Mouse (Mus musculus) limb, embryonic 14.5 days (tissue): ENCODE data around the gene Magi2. TPM values are rescaled to one million over a fixed set of nuclear protein-coding genes. Genes with fewer than 3 reads are reported as not detected.

Source experiments
- ATAC-seq: fragments of 200-750 bp; cut with Nextera tagmentation; 2 replicates; pipeline ENCODE4 v1.8.0; 2017; ENCODE audit warnings: low read depth, moderate number of reproducible peaks, moderate TSS enrichment; ENCODE audit not compliant: low FRiP score
- DNase-seq: peaks from one replicate; pipeline ENCODE4 v3.0.0-alpha.2; 2015; ENCODE audit warnings: low spot score
- H3K27ac ChIP-seq: fragments of 300-500 bp; sonication (generic); replicated peaks from 2 replicates; pipeline ENCODE4 v1.5.1; 2014; ENCODE audit warnings: low read depth, mild to moderate bottlenecking, low read length, moderate library complexity, mixed read lengths
- H3K27me3 ChIP-seq: fragments of 300-500 bp; sonication (generic); 2 replicates; pipeline ENCODE4 v1.6.1; 2014; ENCODE audit warnings: low read length, mixed read lengths; ENCODE audit not compliant: control insufficient read depth, insufficient read depth
- H3K36me3 ChIP-seq: fragments of 300-500 bp; sonication (generic); 2 replicates; pipeline ENCODE4 v1.6.1; 2014; ENCODE audit warnings: mild to moderate bottlenecking, low read length, moderate library complexity, mixed read lengths; ENCODE audit not compliant: control insufficient read depth, insufficient read depth
- H3K4me1 ChIP-seq: fragments of 300-500 bp; sonication (generic); 2 replicates; pipeline ENCODE4 v1.6.1; 2014; ENCODE audit warnings: antibody characterized with exemption, low read length, mixed read lengths; ENCODE audit not compliant: control insufficient read depth, insufficient read depth
- H3K4me2 ChIP-seq: fragments of 300-500 bp; sonication (generic); replicated peaks from 2 replicates; pipeline ENCODE4 v1.6.1; 2014; ENCODE audit warnings: low read depth, mild to moderate bottlenecking, low read length, moderate library complexity; ENCODE audit not compliant: severe bottlenecking
- H3K4me3 ChIP-seq: fragments of 300-500 bp; sonication (generic); replicated peaks from 2 replicates; pipeline ENCODE4 v1.5.1; 2014; ENCODE audit warnings: low read length
- H3K9ac ChIP-seq: fragments of 300-500 bp; sonication (generic); 2 replicates; pipeline ENCODE4 v1.6.1; 2014; ENCODE audit warnings: mild to moderate bottlenecking, low read depth, low read length, moderate library complexity; ENCODE audit not compliant: severe bottlenecking
- H3K9me3 ChIP-seq: fragments of 300-500 bp; sonication (generic); 2 replicates; pipeline ENCODE4 v1.6.1; 2016; ENCODE audit warnings: low read length; ENCODE audit not compliant: control insufficient read depth
- POLR2A ChIP-seq: fragments of 200-500 bp; IDR thresholded peaks from 2 replicates; pipeline ENCODE4 v1.8.0; 2012; ENCODE audit warnings: inconsistent platforms, mild to moderate bottlenecking, moderate library complexity, borderline replicate concordance; ENCODE audit not compliant: insufficient read depth, insufficient read length; ENCODE audit errors: extremely low read depth
- WGBS: fragments of 180-500 bp; shearing (Covaris S2); extraction: QIAGEN DNeasy Blood & Tissue Kit; methylation state at CpG from one replicate; pipeline ENCODE4 v1.1.7; 2014; 5-methylcytosine and 5-hydroxymethylcytosine counted together
- polyA plus RNA-seq, 2 experiments: library from polyadenylated mRNA; depleted of rRNA in 1 of 2; stranded (reverse) in 1 of 2; unstranded in 1 of 2; fragments of >200 nt; fragmentation: Nextera tagmentation in 1 of 2; extraction: Ambion mirVana in 1 of 2; gene quantifications; 2 replicates each; pipeline versions ENCODE4 v1.2.1 to v1.2.3; 2012 to 2014

The Magi2 gene
- polyA plus RNA-seq, 2 experiments: 4.0 to 4.5 TPM

GRCm38 (mm10) chr5:20469721-20470120 is 1242.9 kb downstream of the Magi2 start:
- 85% methylated on average over 3 of the region's 3 CpGs for WGBS
- ATAC-seq (no peak), DNase-seq (no peak)

GRCm38 (mm10) chr5:20470466-20470865 is 1243.6 kb downstream of the Magi2 start:
- H3K4me1 ChIP-seq: no peaks in the 10 kb centered on the region
- H3K9ac ChIP-seq: no peak overlapping the region
- H3K36me3 ChIP-seq: no peaks in the 10 kb centered on the region
- no peak overlapping the region for H3K27ac ChIP-seq
- no peak overlapping the region for H3K4me3 ChIP-seq
- H3K9me3 ChIP-seq: peaks cover 4% of the 10 kb centered on the region; the same call in 1 of the 2 replicates
- DNase-seq: no peak
- no peak overlapping the region for H3K4me2 ChIP-seq
- H3K27me3 ChIP-seq: no peaks in the 10 kb centered on the region
- TF ChIP-seq POLR2A: no peak
- ATAC-seq: no peak

More at GRCm38 (mm10) chr5:20469721-20470120, 1242.9 kb downstream of the Magi2 start:
- peaks cover 4% of the 10 kb centered on the region; the same call in 1 of the 2 replicates for H3K9me3 ChIP-seq
- no peaks in the 10 kb centered on the region for H3K27me3 ChIP-seq
- no peak overlapping the region for H3K4me3 ChIP-seq
- no peak overlapping the region for H3K9ac ChIP-seq
- no peak overlapping the region for H3K27ac ChIP-seq
- no peaks in the 10 kb centered on the region for H3K4me1 ChIP-seq
- H3K4me2 ChIP-seq: no peak overlapping the region
- no peak for TF ChIP-seq POLR2A
- no peaks in the 10 kb centered on the region for H3K36me3 ChIP-seq

- 81% methylated on average over 7 of the region's 7 CpGs for WGBS
- Histone ChIP-seq H3K36me3 (no peaks in the 10 kb centered on the region), H3K4me3 (no peak overlapping the region), H3K9me3 (no peaks in the 10 kb centered on the region), H3K4me2 (no peak overlapping the region), H3K27ac (no peak overlapping the region), H3K9ac (no peak overlapping the region), H3K27me3 (no peaks in the 10 kb centered on the region), H3K4me1 (no peaks in the 10 kb centered on the region)
- DNase-seq (no peak), ATAC-seq (no peak)
- no peak for TF ChIP-seq POLR2A
Measured at GRCm38 (mm10) chr5:20484505-20484904, 1257.7 kb downstream of the Magi2 start.

- H3K9ac ChIP-seq: no peak overlapping the region
- no peak for DNase-seq
- H3K4me1 ChIP-seq: no peaks in the 10 kb centered on the region
- H3K27ac ChIP-seq: no peak overlapping the region
- H3K4me3 ChIP-seq: no peak overlapping the region
- H3K27me3 ChIP-seq: no peaks in the 10 kb centered on the region
- ATAC-seq: no peak
- no peaks in the 10 kb centered on the region for H3K9me3 ChIP-seq
- no peaks in the 10 kb centered on the region for H3K36me3 ChIP-seq
- no peak overlapping the region for H3K4me2 ChIP-seq
- WGBS: 66% methylated on average over 2 of the region's 2 CpGs
- no peak for TF ChIP-seq POLR2A
Measured at GRCm38 (mm10) chr5:20491911-20492310, 1265.1 kb downstream of the Magi2 start.

- TF ChIP-seq POLR2A: no peak
- H3K27me3 ChIP-seq: no peaks in the 10 kb centered on the region
Measured at GRCm38 (mm10) chr5:20492679-20493078, 1265.8 kb downstream of the Magi2 start.

GRCm38 (mm10) chr5:20494010-20494409 is 1267.2 kb downstream of the Magi2 start:
- no peak for TF ChIP-seq POLR2A
- Histone ChIP-seq H3K4me2 (no peak overlapping the region), H3K4me3 (no peak overlapping the region), H3K36me3 (no peaks in the 10 kb centered on the region), H3K9me3 (no peaks in the 10 kb centered on the region), H3K4me1 (no peaks in the 10 kb centered on the region), H3K27me3 (no peaks in the 10 kb centered on the region), H3K27ac (no peak overlapping the region), H3K9ac (no peak overlapping the region)
- ATAC-seq (no peak), DNase-seq (no peak)
- WGBS: 44% methylated on average over 6 of the region's 6 CpGs

More at GRCm38 (mm10) chr5:20492679-20493078, 1265.8 kb downstream of the Magi2 start:
- Histone ChIP-seq H3K4me1 (no peaks in the 10 kb centered on the region), H3K4me2 (no peak overlapping the region), H3K27ac (no peak overlapping the region), H3K9me3 (no peaks in the 10 kb centered on the region), H3K4me3 (no peak overlapping the region), H3K9ac (no peak overlapping the region), H3K36me3 (no peaks in the 10 kb centered on the region)
- DNase-seq (no peak), ATAC-seq (no peak)
- WGBS: 86% methylated on average over 7 of the region's 7 CpGs
